Mouse (Mus musculus): Measurements from ENCODE around the gene Pepd. TPM values are rescaled to one million over a fixed set of nuclear protein-coding genes. Genes with fewer than 3 reads are reported as not detected.

Gene Pepd
- polyA plus RNA-seq, 1 experiment from 2014 or later, result 150 TPM

DNA sequence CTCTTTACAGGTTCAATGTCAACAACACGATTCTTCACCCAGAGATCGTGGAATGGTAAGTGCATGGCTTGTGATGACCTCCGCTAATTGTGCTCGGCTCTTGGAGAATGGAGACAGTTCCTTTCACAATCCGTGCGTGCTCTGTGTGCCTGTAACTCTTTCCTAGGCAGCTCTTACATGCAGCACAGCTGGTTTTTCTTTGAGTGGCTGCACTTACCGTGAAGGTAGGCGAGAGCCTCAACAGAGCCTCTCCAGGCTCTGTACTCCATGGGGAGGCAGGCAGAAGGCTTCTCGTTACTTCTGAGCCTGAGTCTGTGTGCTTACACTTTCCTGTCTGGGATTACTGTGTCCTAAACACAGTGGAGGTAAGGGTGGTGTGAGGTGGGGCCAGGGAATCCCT lies 42.4 kb downstream of the Pepd start:
- H3K9me3 ChIP-seq (replicated peaks; ENCODE audit: low read length), result no peaks in the 10 kb centered on the region
- no peak overlapping the region for H3K4me2 ChIP-seq (ENCODE audit: low read length)
- H3K36me3 ChIP-seq (ENCODE audit: insufficient read depth, low read length), result peaks cover 12% of the 10 kb centered on the region
- 89% methylated on average over 9 of the region's 9 CpGs for WGBS
- ATAC-seq (replicated peaks; ENCODE audit: low FRiP score, low read depth) (no peak), DNase-seq (ENCODE audit: low spot score) (no peak)
- H3K4me1 ChIP-seq (replicated peaks; ENCODE audit: insufficient read depth, low read length), result no peaks in the 10 kb centered on the region
- no peaks in the 10 kb centered on the region for H3K27me3 ChIP-seq (ENCODE audit: insufficient read depth, low read length)
- H3K27ac ChIP-seq, result no peak overlapping the region
- no peak for TF ChIP-seq CTCF (IDR thresholded peaks at IDR 0.05; ENCODE audit: low read depth)
- no peak overlapping the region for H3K9ac ChIP-seq (ENCODE audit: low read depth, low read length)
- H3K4me3 ChIP-seq (replicated peaks; ENCODE audit: low read depth, low read length), result no peak overlapping the region

DNA sequence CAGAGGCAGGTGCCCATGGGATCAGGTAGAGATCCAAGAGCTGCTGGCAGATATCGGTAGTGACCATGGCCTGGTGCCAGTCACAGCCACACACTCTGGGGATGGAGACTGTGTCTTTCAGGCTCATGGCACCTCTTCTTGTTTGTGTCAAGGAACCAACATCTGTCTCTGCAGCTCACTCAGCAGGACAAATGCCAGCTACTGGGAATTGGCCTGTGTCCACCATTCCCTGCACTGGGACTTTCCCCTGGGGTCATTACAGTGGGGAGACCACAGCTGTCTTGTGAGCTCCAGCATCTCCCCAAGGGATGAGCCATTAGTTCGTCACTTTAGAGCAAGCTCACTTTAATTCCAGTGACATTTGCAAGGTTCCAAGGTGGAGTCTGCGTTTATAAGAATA lies 43.1 kb downstream of the Pepd start:
- DNase-seq (ENCODE audit: low spot score) (no peak), ATAC-seq (replicated peaks; ENCODE audit: low FRiP score, low read depth) (no peak)
- 87% methylated on average over 3 of the region's 3 CpGs for WGBS
- no peak overlapping the region for H3K4me2 ChIP-seq (ENCODE audit: low read length)
- TF ChIP-seq CTCF (IDR thresholded peaks at IDR 0.05; ENCODE audit: low read depth), result no peak
- no peak overlapping the region for H3K9ac ChIP-seq (ENCODE audit: low read depth, low read length)
- no peaks in the 10 kb centered on the region for H3K27me3 ChIP-seq (ENCODE audit: insufficient read depth, low read length)
- no peaks in the 10 kb centered on the region for H3K9me3 ChIP-seq (replicated peaks; ENCODE audit: low read length)
- peaks cover 12% of the 10 kb centered on the region for H3K36me3 ChIP-seq (ENCODE audit: insufficient read depth, low read length)
- H3K27ac ChIP-seq, result no peak overlapping the region
- H3K4me1 ChIP-seq (replicated peaks; ENCODE audit: insufficient read depth, low read length), result no peaks in the 10 kb centered on the region
- no peak overlapping the region for H3K4me3 ChIP-seq (replicated peaks; ENCODE audit: low read depth, low read length)

DNA sequence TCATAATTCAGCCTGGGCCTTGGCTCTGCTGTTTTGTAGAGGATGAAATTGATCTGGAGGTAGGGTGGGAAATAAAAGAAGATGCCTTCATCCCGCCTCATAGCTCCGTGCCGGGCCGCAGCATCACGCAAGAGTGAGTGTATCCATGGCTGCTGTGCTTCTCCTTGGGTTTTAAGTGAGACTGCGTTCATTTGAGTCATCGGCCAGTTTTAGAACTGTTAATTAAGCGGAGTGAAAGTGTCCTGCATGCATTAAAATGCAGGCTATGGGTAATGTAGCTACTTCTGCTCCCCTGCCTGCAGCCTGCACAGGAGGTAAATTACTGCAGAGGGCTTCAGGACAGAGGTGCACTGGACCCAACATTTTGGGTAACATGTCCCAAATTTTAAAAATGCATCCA lies 45.0 kb downstream of the Pepd start:
- H3K27ac ChIP-seq, result no peak overlapping the region
- ATAC-seq (replicated peaks; ENCODE audit: low FRiP score, low read depth) (no peak), DNase-seq (ENCODE audit: low spot score) (no peak)
- 61% methylated on average over 8 of the region's 8 CpGs for WGBS
- H3K9ac ChIP-seq (ENCODE audit: low read depth, low read length), result no peak overlapping the region
- peaks cover 10% of the 10 kb centered on the region for H3K36me3 ChIP-seq (ENCODE audit: insufficient read depth, low read length)
- no peak overlapping the region for H3K4me2 ChIP-seq (ENCODE audit: low read length)
- no peak overlapping the region for H3K4me3 ChIP-seq (replicated peaks; ENCODE audit: low read depth, low read length)
- H3K27me3 ChIP-seq (ENCODE audit: insufficient read depth, low read length), result no peaks in the 10 kb centered on the region
- no peaks in the 10 kb centered on the region for H3K9me3 ChIP-seq (replicated peaks; ENCODE audit: low read length)
- TF ChIP-seq CTCF (IDR thresholded peaks at IDR 0.05; ENCODE audit: low read depth), result no peak
- H3K4me1 ChIP-seq (replicated peaks; ENCODE audit: insufficient read depth, low read length), result no peaks in the 10 kb centered on the region

DNA sequence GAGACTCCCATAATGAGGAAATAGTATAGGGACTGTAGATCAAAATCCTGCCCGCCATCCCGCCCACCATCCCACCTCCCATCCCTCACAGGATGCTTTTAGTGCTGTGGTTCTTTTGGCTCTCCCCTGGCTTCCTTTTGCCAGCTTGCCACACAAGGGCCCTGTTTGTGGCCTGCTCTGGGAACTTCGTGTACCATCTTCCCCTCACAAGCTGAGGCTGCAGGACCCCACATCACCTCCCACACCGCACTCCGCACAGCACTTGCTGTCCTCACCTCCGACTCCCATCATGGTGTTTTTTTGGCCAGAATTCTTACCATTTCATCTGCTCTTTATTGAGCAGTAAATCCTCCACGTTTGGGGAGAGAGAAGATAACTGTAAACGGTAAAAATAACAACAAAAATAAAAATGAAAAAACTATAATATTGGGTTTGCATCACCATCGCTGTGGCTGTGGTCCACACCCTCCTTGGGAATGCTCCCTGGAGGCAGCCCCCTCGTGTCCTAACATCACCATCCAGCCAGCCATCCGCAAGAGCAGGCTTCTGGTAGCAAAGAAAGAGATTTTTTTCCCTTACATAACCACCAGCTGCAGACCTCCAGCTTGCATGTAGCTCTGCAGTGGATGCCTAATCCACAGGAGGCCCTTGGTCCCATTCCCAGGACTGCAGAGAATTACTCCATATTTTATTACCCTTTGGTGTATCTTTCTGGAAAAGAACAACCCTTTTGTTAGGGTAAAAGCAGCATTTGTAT lies 51.9 kb downstream of the Pepd start:
- H3K27ac ChIP-seq, result no peak overlapping the region
- no peaks in the 10 kb centered on the region for H3K27me3 ChIP-seq (ENCODE audit: insufficient read depth, low read length)
- no peak overlapping the region for H3K9ac ChIP-seq (ENCODE audit: low read depth, low read length)
- DNase-seq (ENCODE audit: low spot score) (no peak), ATAC-seq (replicated peaks; ENCODE audit: low FRiP score, low read depth) (no peak)
- no peaks in the 10 kb centered on the region for H3K4me1 ChIP-seq (replicated peaks; ENCODE audit: insufficient read depth, low read length)
- TF ChIP-seq CTCF (IDR thresholded peaks at IDR 0.05; ENCODE audit: low read depth), result no peak
- no peaks in the 10 kb centered on the region for H3K9me3 ChIP-seq (replicated peaks; ENCODE audit: low read length)
- H3K4me2 ChIP-seq (ENCODE audit: low read length), result no peak overlapping the region
- H3K36me3 ChIP-seq (ENCODE audit: insufficient read depth, low read length), result no peaks in the 10 kb centered on the region
- H3K4me3 ChIP-seq (replicated peaks; ENCODE audit: low read depth, low read length), result no peak overlapping the region
- 78% methylated on average over 11 of the region's 11 CpGs for WGBS

DNA sequence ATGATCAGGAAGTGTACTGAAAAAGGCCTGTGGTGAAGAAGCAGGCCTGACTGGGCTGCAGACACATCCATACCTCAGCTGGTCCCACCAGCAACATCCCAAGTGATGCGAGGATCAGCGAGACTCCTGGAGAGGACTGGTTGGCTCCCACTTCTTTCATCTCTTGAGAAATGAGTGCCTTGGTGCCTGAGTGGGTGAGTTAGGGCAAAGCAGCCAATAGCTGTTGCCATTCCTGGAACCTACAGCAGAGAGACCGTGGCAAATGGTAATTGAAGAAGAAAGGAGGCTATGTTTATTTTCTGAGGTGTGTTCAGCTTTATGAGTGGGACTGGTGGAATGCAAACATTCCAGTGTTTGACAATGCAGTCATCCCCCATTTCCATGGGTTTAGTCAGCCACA lies 55.2 kb downstream of the Pepd start:
- no peaks in the 10 kb centered on the region for H3K4me1 ChIP-seq (replicated peaks; ENCODE audit: insufficient read depth, low read length)
- no peak for ATAC-seq (replicated peaks; ENCODE audit: low FRiP score, low read depth)
- H3K4me2 ChIP-seq (ENCODE audit: low read length), result no peak overlapping the region
- H3K9me3 ChIP-seq (replicated peaks; ENCODE audit: low read length), result no peaks in the 10 kb centered on the region
- no peak overlapping the region for H3K9ac ChIP-seq (ENCODE audit: low read depth, low read length)
- no peaks in the 10 kb centered on the region for H3K27me3 ChIP-seq (ENCODE audit: insufficient read depth, low read length)
- H3K4me3 ChIP-seq (replicated peaks; ENCODE audit: low read depth, low read length), result no peak overlapping the region
- peaks cover 11% of the 10 kb centered on the region; the same call in 1 of the 2 replicates for H3K36me3 ChIP-seq (ENCODE audit: insufficient read depth, low read length)
- no peak for TF ChIP-seq CTCF (IDR thresholded peaks at IDR 0.05; ENCODE audit: low read depth)
- DNase-seq (ENCODE audit: low spot score), result no peak
- WGBS, result 54% methylated on average over 3 of the region's 3 CpGs
- no peak overlapping the region for H3K27ac ChIP-seq

DNA sequence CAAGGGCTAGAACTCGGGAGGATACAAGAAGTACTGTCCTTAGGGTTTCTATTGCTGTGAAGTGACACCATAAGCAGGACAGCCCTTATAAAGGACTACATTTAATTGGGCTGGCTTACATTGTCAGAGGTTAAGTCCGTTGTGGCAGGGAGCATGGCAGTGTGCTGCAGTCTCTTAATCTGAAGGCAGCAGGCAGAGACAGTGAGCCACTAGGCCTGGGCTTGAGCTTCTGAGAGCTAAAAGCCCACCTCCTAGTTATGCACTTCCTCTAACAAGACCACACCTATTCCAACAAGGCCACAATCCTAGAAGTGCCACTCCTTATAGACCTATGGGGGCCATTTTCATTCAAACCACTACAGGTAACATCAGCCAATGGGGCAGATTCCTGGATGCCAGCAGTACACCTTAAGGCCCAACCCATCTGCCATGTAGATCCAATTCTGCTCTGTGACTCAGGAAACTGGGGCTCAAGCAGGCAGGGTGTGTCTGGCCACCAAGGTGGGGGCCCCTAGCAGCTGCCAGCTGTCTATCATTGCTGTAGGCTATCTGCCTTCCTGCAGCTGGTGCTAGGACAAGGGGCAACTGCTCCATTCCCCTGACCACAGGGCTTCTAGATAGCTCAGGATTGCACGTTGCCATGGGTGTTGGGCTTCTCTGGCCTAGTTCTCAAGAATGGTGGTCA lies 56.7 kb downstream of the Pepd start:
- no peak for ATAC-seq (replicated peaks; ENCODE audit: low FRiP score, low read depth)

More for the DNA sequence above, 56.7 kb downstream of the Pepd start:
- WGBS, result 91% methylated on average over 3 of the region's 3 CpGs
- Histone ChIP-seq H3K36me3 (ENCODE audit: insufficient read depth, low read length) (peaks cover 11% of the 10 kb centered on the region; the same call in 1 of the 2 replicates), H3K27me3 (ENCODE audit: insufficient read depth, low read length) (no peaks in the 10 kb centered on the region), H3K4me3 (replicated peaks; ENCODE audit: low read depth, low read length) (no peak overlapping the region), H3K9ac (ENCODE audit: low read depth, low read length) (no peak overlapping the region), H3K9me3 (replicated peaks; ENCODE audit: low read length) (no peaks in the 10 kb centered on the region), H3K4me2 (ENCODE audit: low read length) (no peak overlapping the region), H3K27ac (no peak overlapping the region), H3K4me1 (replicated peaks; ENCODE audit: insufficient read depth, low read length) (no peaks in the 10 kb centered on the region)
- no peak for TF ChIP-seq CTCF (IDR thresholded peaks at IDR 0.05; ENCODE audit: low read depth)
- no peak for DNase-seq (ENCODE audit: low spot score)
